Mouse (Mus musculus) MEL (cell line): Measurements from ENCODE around the gene Mfsd2b. TPM values are rescaled to one million over a fixed set of nuclear protein-coding genes. Genes with fewer than 3 reads are reported as not detected.

Experiments used
- DNase-seq: peaks from one replicate; pipeline ENCODE4 v3.0.0; 2011; ENCODE audit warnings: low read depth, low spot score
- H3K27ac ChIP-seq: 2 replicates; pipeline ENCODE4 v1.5.1; 2012; ENCODE audit warnings: low read depth, mild to moderate bottlenecking, control low read depth, low read length, moderate library complexity; ENCODE audit not compliant: control insufficient read depth
- H3K27me3 ChIP-seq, 2 experiments: fragments of 150-350 bp in 1 of 2; sonication (generic) in 1 of 2; 2 replicates each; pipeline ENCODE4 v1.6.1; 2012; ENCODE audit warnings: low read length in 2 of 2, mild to moderate bottlenecking in 2 of 2, improper control_type of control experiment in 1 of 2, moderate library complexity in 1 of 2; ENCODE audit not compliant: insufficient read depth in 2 of 2, control insufficient read depth in 1 of 2
- H3K36me3 ChIP-seq, 2 experiments: 2 replicates each; pipeline ENCODE4 v1.6.1; 2012 to 2014; ENCODE audit warnings: low read length in 2 of 2, improper control_type of control experiment in 1 of 2, inconsistent platforms in 1 of 2, mild to moderate bottlenecking in 1 of 2; ENCODE audit not compliant: insufficient read depth in 2 of 2, control insufficient read depth in 1 of 2
- H3K4me1 ChIP-seq, 2 experiments: fragments of 150-350 bp in 1 of 2; sonication (generic) in 1 of 2; 2 replicates each; pipeline ENCODE4 v1.6.1; 2012; ENCODE audit warnings: low read length in 2 of 2, improper control_type of control experiment in 1 of 2, mild to moderate bottlenecking in 1 of 2; ENCODE audit not compliant: insufficient read depth in 2 of 2, control insufficient read depth in 1 of 2
- H3K4me3 ChIP-seq, 2 experiments: fragments of 150-350 bp in 1 of 2; sonication (generic) in 1 of 2; 2 replicates each; pipeline ENCODE4 v1.5.1; 2012; ENCODE audit warnings: low read depth in 2 of 2, low read length in 2 of 2, mild to moderate bottlenecking in 2 of 2, moderate library complexity in 2 of 2, control low read depth in 1 of 2, improper control_type of control experiment in 1 of 2; ENCODE audit not compliant: control insufficient read depth in 1 of 2, insufficient read depth in 1 of 2
- H3K79me2 ChIP-seq: 2 replicates; pipeline ENCODE4 v1.6.1; 2012; ENCODE audit warnings: mild to moderate bottlenecking, low read length, moderate library complexity; ENCODE audit not compliant: control insufficient read depth, poor library complexity, insufficient read depth
- H3K9ac ChIP-seq: 2 replicates; pipeline ENCODE4 v1.6.1; 2012; ENCODE audit warnings: low read depth, mild to moderate bottlenecking, control low read depth, low read length, moderate library complexity; ENCODE audit not compliant: control insufficient read depth, poor library complexity, severe bottlenecking
- H3K9me3 ChIP-seq: fragments of 150-350 bp; sonication (generic); replicated peaks from 2 replicates; pipeline ENCODE4 v1.6.1; 2012; ENCODE audit warnings: mild to moderate bottlenecking, low read length, improper control_type of control experiment, moderate library complexity; ENCODE audit not compliant: insufficient read depth
- BHLHE40 ChIP-seq: IDR thresholded peaks from 2 replicates; pipeline ENCODE4 v1.6.1; 2012; ENCODE audit warnings: low read depth, mild to moderate bottlenecking, inconsistent platforms, low read length, improper control_type of control experiment, borderline replicate concordance
- CHD1 ChIP-seq: IDR thresholded peaks from 2 replicates; pipeline ENCODE4 v1.6.1; 2012; ENCODE audit warnings: low read depth, mild to moderate bottlenecking, inconsistent platforms, low read length, improper control_type of control experiment
- CHD2 ChIP-seq: IDR thresholded peaks from 2 replicates; pipeline ENCODE4 v1.6.1; 2011; ENCODE audit warnings: low read length, improper control_type of control experiment
- CTCF ChIP-seq, 3 experiments: IDR thresholded peaks in 2 of 3; conservative IDR thresholded peaks in 1 of 3; 2 replicates each; pipeline ENCODE4 v1.5.1; 2011 to 2012; ENCODE audit warnings: low read length in 3 of 3, low read depth in 2 of 3, mild to moderate bottlenecking in 2 of 3, improper control_type of control experiment in 1 of 3, inconsistent platforms in 1 of 3, mixed read lengths in 1 of 3, moderate library complexity in 1 of 3; ENCODE audit not compliant: control insufficient read depth in 1 of 3, insufficient read depth in 1 of 3, poor library complexity in 1 of 3, severe bottlenecking in 1 of 3
- E2F4 ChIP-seq: IDR thresholded peaks from 2 replicates; pipeline ENCODE4 v1.6.1; 2011; ENCODE audit warnings: low read depth, low read length, improper control_type of control experiment, borderline replicate concordance
- ELF1 ChIP-seq: IDR thresholded peaks from 2 replicates; pipeline ENCODE4 v1.6.1; 2014; ENCODE audit warnings: low read depth, mild to moderate bottlenecking, inconsistent platforms, low read length, improper control_type of control experiment, moderate library complexity
- EP300 ChIP-seq, 2 experiments: IDR thresholded peaks; 2 replicates each; pipeline ENCODE4 v1.6.1; 2011; ENCODE audit warnings: improper control_type of control experiment in 2 of 2, low read length in 2 of 2, low read depth in 1 of 2, mild to moderate bottlenecking in 1 of 2
- ETS1 ChIP-seq: IDR thresholded peaks from 2 replicates; pipeline ENCODE4 v1.6.1; 2012; ENCODE audit warnings: low read depth, mild to moderate bottlenecking, inconsistent platforms, low read length, improper control_type of control experiment, moderate library complexity
- GABPA ChIP-seq: IDR thresholded peaks from 2 replicates; pipeline ENCODE4 v1.6.1; 2012; ENCODE audit warnings: low read depth, mild to moderate bottlenecking, inconsistent platforms, low read length, improper control_type of control experiment, moderate library complexity
- GATA1 ChIP-seq: IDR thresholded peaks from 2 replicates; pipeline ENCODE4 v1.6.1; 2011; ENCODE audit warnings: low read depth, low read length, improper control_type of control experiment
- HCFC1 ChIP-seq: IDR thresholded peaks from 2 replicates; pipeline ENCODE4 v1.6.1; 2012; ENCODE audit warnings: low read depth, mild to moderate bottlenecking, inconsistent platforms, low read length, improper control_type of control experiment, moderate library complexity
- JUND ChIP-seq: IDR thresholded peaks from 2 replicates; pipeline ENCODE4 v1.6.1; 2011; ENCODE audit warnings: low read depth, mild to moderate bottlenecking, improper control_type of control experiment, low read length
- KAT2A ChIP-seq: conservative IDR thresholded peaks from 2 replicates; pipeline ENCODE4 v1.6.1; 2012; ENCODE audit warnings: low read depth, low read length, improper control_type of control experiment, inconsistent platforms
- MAX ChIP-seq: IDR thresholded peaks from 2 replicates; pipeline ENCODE4 v1.6.1; 2011; ENCODE audit warnings: low read length, improper control_type of control experiment
- MEF2A ChIP-seq: IDR thresholded peaks from 2 replicates; pipeline ENCODE4 v1.6.1; 2014; ENCODE audit warnings: low read depth, mild to moderate bottlenecking, inconsistent platforms, low read length, improper control_type of control experiment; ENCODE audit not compliant: poor library complexity, insufficient replicate concordance, severe bottlenecking; ENCODE audit errors: extremely low read depth
- MXI1 ChIP-seq: IDR thresholded peaks from 2 replicates; pipeline ENCODE4 v1.6.1; 2011; ENCODE audit warnings: mild to moderate bottlenecking, low read depth, low read length, improper control_type of control experiment
- MYB ChIP-seq: IDR thresholded peaks from 2 replicates; pipeline ENCODE4 v1.6.1; 2011; ENCODE audit warnings: mild to moderate bottlenecking, low read depth, low read length, improper control_type of control experiment
- MYC ChIP-seq: IDR thresholded peaks from 2 replicates; pipeline ENCODE4 v1.6.1; 2011; ENCODE audit warnings: low read depth, mild to moderate bottlenecking, low read length, improper control_type of control experiment, moderate library complexity
- NELFE ChIP-seq: IDR thresholded peaks from 2 replicates; pipeline ENCODE4 v1.6.1; 2011; ENCODE audit warnings: low read depth, low read length, improper control_type of control experiment
- NRF1 ChIP-seq: IDR thresholded peaks from 2 replicates; pipeline ENCODE4 v1.6.1; 2014; ENCODE audit warnings: low read depth, mild to moderate bottlenecking, inconsistent platforms, low read length, improper control_type of control experiment, moderate library complexity; ENCODE audit not compliant: poor library complexity, insufficient read depth, severe bottlenecking
- POLR2A ChIP-seq, 2 experiments: IDR thresholded peaks; 2 replicates each; pipeline ENCODE4 v1.6.1; 2011 to 2012; ENCODE audit warnings: low read length in 2 of 2, mild to moderate bottlenecking in 2 of 2, control low read depth in 1 of 2, improper control_type of control experiment in 1 of 2, low read depth in 1 of 2, moderate library complexity in 1 of 2; ENCODE audit not compliant: control insufficient read depth in 1 of 2, insufficient read depth in 1 of 2, poor library complexity in 1 of 2
- POLR2AphosphoS2 ChIP-seq: IDR thresholded peaks from 2 replicates; pipeline ENCODE4 v1.6.1; 2011; ENCODE audit warnings: low read length, improper control_type of control experiment
- POLR2AphosphoS5 ChIP-seq: IDR thresholded peaks from 2 replicates; pipeline ENCODE4 v1.6.1; 2012; ENCODE audit warnings: low read depth, borderline replicate concordance, mild to moderate bottlenecking, inconsistent platforms, low read length, moderate library complexity, mixed read lengths
- RAD21 ChIP-seq: IDR thresholded peaks from 2 replicates; pipeline ENCODE4 v1.6.1; 2011; ENCODE audit warnings: mild to moderate bottlenecking, low read depth, low read length, improper control_type of control experiment
- RCOR1 ChIP-seq: IDR thresholded peaks from 2 replicates; pipeline ENCODE4 v1.6.1; 2012; ENCODE audit warnings: low read depth, mild to moderate bottlenecking, inconsistent platforms, low read length, improper control_type of control experiment
- SIN3A ChIP-seq: IDR thresholded peaks from 2 replicates; pipeline ENCODE4 v1.6.1; 2012; ENCODE audit warnings: low read length, improper control_type of control experiment, inconsistent platforms
- SMC3 ChIP-seq: IDR thresholded peaks from 2 replicates; pipeline ENCODE4 v1.6.1; 2011; ENCODE audit warnings: low read depth, low read length, improper control_type of control experiment
- TBP ChIP-seq: IDR thresholded peaks from 2 replicates; pipeline ENCODE4 v1.8.0; 2011; ENCODE audit warnings: low read depth, low read length, improper control_type of control experiment
- TCF12 ChIP-seq: IDR thresholded peaks from 2 replicates; pipeline ENCODE4 v1.6.1; 2014; ENCODE audit warnings: low read depth, mild to moderate bottlenecking, inconsistent platforms, low read length, improper control_type of control experiment, moderate library complexity
- UBTF ChIP-seq: IDR thresholded peaks from 2 replicates; pipeline ENCODE4 v1.6.1; 2012; ENCODE audit warnings: low read depth, mild to moderate bottlenecking, inconsistent platforms, low read length, improper control_type of control experiment, moderate library complexity, borderline replicate concordance; ENCODE audit not compliant: insufficient read depth
- USF1 ChIP-seq: IDR thresholded peaks from 2 replicates; pipeline ENCODE4 v1.6.1; 2014; ENCODE audit warnings: low read depth, mild to moderate bottlenecking, inconsistent platforms, low read length, improper control_type of control experiment, moderate library complexity
- USF2 ChIP-seq, 2 experiments: IDR thresholded peaks; 2 replicates each; pipeline ENCODE4 v1.6.1; 2011 to 2012; ENCODE audit warnings: improper control_type of control experiment in 2 of 2, low read length in 2 of 2, borderline replicate concordance in 1 of 2, inconsistent platforms in 1 of 2, low read depth in 1 of 2, mild to moderate bottlenecking in 1 of 2; ENCODE audit not compliant: insufficient read depth in 1 of 2
- ZC3H11A ChIP-seq: IDR thresholded peaks from 2 replicates; pipeline ENCODE4 v1.6.1; 2012; ENCODE audit warnings: low read depth, mild to moderate bottlenecking, inconsistent platforms, low read length, improper control_type of control experiment
- ZKSCAN1 ChIP-seq: IDR thresholded peaks from 2 replicates; pipeline ENCODE4 v1.6.1; 2012; ENCODE audit warnings: low read depth, mild to moderate bottlenecking, inconsistent platforms, low read length, improper control_type of control experiment, moderate library complexity
- ZMIZ1 ChIP-seq: IDR thresholded peaks from 2 replicates; pipeline ENCODE4 v1.6.1; 2012; ENCODE audit warnings: low read depth, mild to moderate bottlenecking, inconsistent platforms, low read length, improper control_type of control experiment, moderate library complexity
- ZNF384 ChIP-seq: IDR thresholded peaks from 2 replicates; pipeline ENCODE4 v1.6.1; 2012; ENCODE audit warnings: low read depth, mild to moderate bottlenecking, inconsistent platforms, low read length, improper control_type of control experiment
- polyA plus RNA-seq, 2 experiments: library from polyadenylated mRNA; stranded (reverse) in 1 of 2; unstranded in 1 of 2; fragments of >175 nt in 1 of 2; fragments of >200 nt in 1 of 2; gene quantifications; 2 replicates each; pipeline versions ENCODE4 v1.2.1 to v1.2.4; 2012; ENCODE audit warnings: low replicate concordance in 2 of 2, low read depth in 1 of 2; ENCODE audit not compliant: insufficient read length in 2 of 2, insufficient read depth in 1 of 2, missing spikeins in 1 of 2
- total RNA-seq: library from RNA; depleted of rRNA; stranded (reverse); fragments of 300-350 nt; gene quantifications from 2 replicates; pipeline ENCODE4 v1.2.3, GENCODE M21; 2012

Gene Mfsd2b
- total and polyA plus RNA-seq, 3 experiments: 31.9 to 117 TPM; not detected in 1

DNA sequence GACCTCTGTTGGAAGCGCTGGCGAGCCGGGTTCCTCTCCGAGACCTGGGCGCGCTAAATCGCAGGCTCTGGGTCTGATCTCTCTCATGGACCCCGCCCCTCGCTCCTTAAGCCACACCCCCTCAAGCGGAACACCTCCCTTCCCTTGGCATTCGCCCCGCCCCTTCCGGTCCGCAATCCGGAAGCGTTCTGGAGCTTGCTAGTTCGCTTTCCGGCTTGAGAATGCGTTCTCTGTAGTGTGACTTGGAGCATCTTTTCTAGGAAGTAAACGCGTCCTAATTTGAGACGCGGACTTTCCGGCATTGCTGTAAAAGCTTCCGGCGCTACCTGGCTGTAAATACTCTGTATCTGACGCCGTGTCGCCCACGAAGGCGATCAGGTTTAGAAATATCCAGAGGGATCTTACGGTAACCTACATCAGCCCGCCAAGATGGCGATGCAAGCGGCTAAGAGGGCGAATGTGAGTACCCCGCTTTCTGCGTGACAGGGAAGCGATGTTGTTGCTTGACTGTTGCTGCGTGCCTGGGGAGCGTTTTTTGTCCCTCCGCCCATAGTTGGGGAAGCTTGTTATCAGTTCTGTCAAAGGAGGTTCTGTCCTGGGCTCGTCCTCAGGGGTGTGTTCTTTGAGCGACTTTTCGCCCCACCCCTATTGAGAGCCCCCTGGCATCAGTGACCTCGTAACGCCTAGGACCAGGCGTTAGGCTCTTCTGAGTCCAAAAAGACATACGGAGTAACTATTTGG is 56.6 kb downstream of the Mfsd2b start, which contains the start of gene Sf3b6:
Gene Sf3b6 (plus strand): TSS at position 184 of the 741 bp plus-strand sequence.
- Histone ChIP-seq H3K9ac (peak within 1 kb of the TSS; percentile 90), H3K36me3 (peaks cover 5 to 13% of the 10 kb centered on the region in 2 experiments), H3K79me2 (peaks cover 21% of the 10 kb centered on the region), H3K27me3 (no peaks in the 10 kb centered on the region), H3K27ac (peak within 1 kb of the TSS; percentile 86), H3K4me3 (peak within 1 kb of the TSS; percentile 82 to 85), H3K4me1 (peaks cover 4 to 9% of the 10 kb centered on the region in 2 experiments; a peak in 3 of 4 replicates), H3K9me3 (no peaks in the 10 kb centered on the region)
- peak; percentile 99 for DNase-seq
- TF ChIP-seq NRF1: 0 out of 2 replicates have a peak, but pooled peaks have one; percentile 28
- no peak for TF ChIP-seq BHLHE40
- TF ChIP-seq TCF12: peak; percentile 79
- TF ChIP-seq CTCF (IDR thresholded peaks at IDR 0.05 in 2 of 3, conservative IDR thresholded peaks at IDR 0.05 in 1 of 3; ENCODE audit: control insufficient read depth in 1 of 3, insufficient read depth in 1 of 3, low read depth in 2 of 3, low read length in 3 of 3, poor library complexity in 1 of 3, severe bottlenecking in 1 of 3): no peak
- peak; percentile 97 for TF ChIP-seq ZMIZ1
- peak; percentile 97 for TF ChIP-seq ELF1
- TF ChIP-seq TBP: peak; percentile 72
- peak; percentile 96 for TF ChIP-seq NELFE
- peak; percentile 61 to 96; a peak in 3 of 4 replicates for TF ChIP-seq POLR2A (IDR thresholded peaks at IDR 0.05; ENCODE audit: control insufficient read depth in 1 of 2, insufficient read depth in 1 of 2, low read depth in 1 of 2, low read length in 2 of 2, poor library complexity in 1 of 2)
- no peak for TF ChIP-seq GABPA
- TF ChIP-seq POLR2AphosphoS5: no peak
- TF ChIP-seq ZNF384: no peak
- TF ChIP-seq MAX: peak; percentile 44
- TF ChIP-seq ZKSCAN1: no peak
- no peak for TF ChIP-seq CHD1
- peak; percentile 94 for TF ChIP-seq SIN3A
- TF ChIP-seq HCFC1: peak; percentile 88
- peak; percentile 94 for TF ChIP-seq POLR2AphosphoS2
- no peak for TF ChIP-seq JUND
- no peak for TF ChIP-seq SMC3
- TF ChIP-seq MEF2A: no peak
- no peak for TF ChIP-seq EP300 (IDR thresholded peaks at IDR 0.05; ENCODE audit: low read depth in 1 of 2, low read length in 2 of 2)
- no peak for TF ChIP-seq RAD21
- peak; percentile 89 for TF ChIP-seq MXI1
- no peak for TF ChIP-seq ETS1
- TF ChIP-seq USF2 (IDR thresholded peaks at IDR 0.05; ENCODE audit: borderline replicate concordance in 1 of 2, insufficient read depth in 1 of 2, low read depth in 1 of 2, low read length in 2 of 2): no peak
- no peak for TF ChIP-seq RCOR1
- TF ChIP-seq E2F4: peak; percentile 59; the same call in 1 of the 2 replicates
- TF ChIP-seq GATA1: no peak
- no peak for TF ChIP-seq MYB
- no peak for TF ChIP-seq USF1
- TF ChIP-seq CHD2: no peak
- no peak for TF ChIP-seq UBTF
- peak; percentile 82 for TF ChIP-seq MYC
- TF ChIP-seq KAT2A: no peak; the same call in 1 of the 2 replicates
- TF ChIP-seq ZC3H11A: no peak
